Mouse (Mus musculus): ENCODE results near the gene N4bp2. TPM values are rescaled to one million over a fixed set of nuclear protein-coding genes. Genes with fewer than 3 reads are reported as not detected.
A peak's percentile ranks its signal among the peaks of the same experiment; 100 is the strongest.

N4bp2 gene
- total RNA-seq, 2 experiments from 2014 or later = 16.9 to 17.8 TPM

- DNase-seq (ENCODE audit: low spot score in 2 of 2) = no peak
Measured at GRCm38 (mm10) chr5:65826476-65826875, 63.2 kb downstream of the N4bp2 start.

- no peak for DNase-seq (ENCODE audit: low spot score in 2 of 2)
Measured at GRCm38 (mm10) chr5:65827102-65827501, 63.8 kb downstream of the N4bp2 start.

- no peak for DNase-seq (ENCODE audit: low spot score in 2 of 2)
Measured at GRCm38 (mm10) chr5:65828261-65828660, 64.9 kb downstream of the N4bp2 start.

DNA sequence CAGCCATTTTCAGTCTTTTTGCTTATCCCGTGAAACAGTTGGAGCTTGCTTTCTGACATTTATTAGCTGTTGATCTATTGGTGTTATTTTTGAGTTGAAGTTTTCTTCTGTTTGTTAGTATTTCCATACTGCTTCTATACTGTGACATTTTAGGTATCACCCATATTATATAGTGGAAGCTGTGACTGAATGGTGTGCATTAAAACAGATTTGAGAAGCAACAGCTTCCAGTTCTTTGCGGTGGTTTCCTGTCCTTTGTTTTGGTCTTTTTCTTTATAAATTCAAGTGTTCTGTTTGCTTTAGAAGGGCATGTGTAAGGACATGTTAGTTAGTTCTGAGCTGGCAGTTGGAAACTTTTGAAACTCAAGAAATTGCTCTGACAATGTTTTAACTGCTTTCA, 65.7 kb downstream of the N4bp2 start:
- no peak for DNase-seq (ENCODE audit: low spot score in 2 of 2)

DNA sequence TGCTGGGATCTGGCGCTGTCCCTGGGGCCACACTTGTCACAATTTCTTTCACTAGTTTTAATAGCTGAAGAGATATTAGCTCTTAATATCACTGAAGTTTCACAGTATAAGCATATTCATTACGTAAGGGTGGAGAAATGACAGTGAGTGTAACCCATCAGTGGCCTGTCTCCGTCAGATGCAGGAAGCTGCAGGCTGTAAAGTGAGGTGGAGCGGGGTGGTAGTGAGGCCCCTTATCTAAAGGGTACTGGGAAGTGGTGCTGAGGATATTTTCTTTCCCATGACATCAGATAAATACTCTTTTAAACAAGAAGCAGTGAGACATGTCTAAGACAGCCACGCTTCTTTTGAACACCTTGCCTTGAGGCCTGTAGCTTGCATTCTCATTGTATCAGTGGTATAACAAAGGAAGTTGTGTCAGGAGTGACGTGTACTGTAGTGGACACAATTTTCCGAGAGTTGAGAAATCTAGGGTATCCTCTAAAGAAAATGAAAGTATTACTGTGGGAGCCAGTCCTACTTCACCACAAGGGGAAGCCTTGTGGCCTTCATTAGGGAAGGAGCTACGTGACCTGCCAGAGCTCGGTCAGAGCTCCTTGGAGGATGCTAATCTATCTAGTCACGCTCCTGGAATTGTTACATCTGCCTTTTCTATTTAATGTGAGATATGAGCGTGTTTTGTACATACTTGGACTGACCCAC, 68.7 kb downstream of the N4bp2 start:
- DNase-seq (ENCODE audit: low spot score in 2 of 2) = no peak

DNA sequence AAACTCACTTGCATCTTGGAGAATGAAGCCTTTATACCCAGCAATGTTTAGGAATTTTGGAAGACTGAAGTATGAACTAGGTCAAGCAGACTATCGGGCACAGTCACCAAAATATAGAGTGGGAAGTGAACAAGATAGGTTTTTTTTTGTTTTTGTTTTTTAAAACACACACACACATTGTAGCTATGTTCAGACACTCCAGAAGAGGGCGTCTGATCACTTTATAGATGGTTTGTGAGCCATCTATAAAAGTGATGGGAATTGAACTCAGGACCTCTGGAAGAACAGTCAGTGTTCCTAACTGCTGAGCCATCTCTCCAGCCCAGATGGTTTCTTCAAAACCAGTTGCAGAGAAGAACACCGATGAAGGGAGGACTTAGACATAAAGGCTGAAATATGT, 69.8 kb downstream of the N4bp2 start:
- DNase-seq (ENCODE audit: low spot score in 2 of 2) = no peak

DNA sequence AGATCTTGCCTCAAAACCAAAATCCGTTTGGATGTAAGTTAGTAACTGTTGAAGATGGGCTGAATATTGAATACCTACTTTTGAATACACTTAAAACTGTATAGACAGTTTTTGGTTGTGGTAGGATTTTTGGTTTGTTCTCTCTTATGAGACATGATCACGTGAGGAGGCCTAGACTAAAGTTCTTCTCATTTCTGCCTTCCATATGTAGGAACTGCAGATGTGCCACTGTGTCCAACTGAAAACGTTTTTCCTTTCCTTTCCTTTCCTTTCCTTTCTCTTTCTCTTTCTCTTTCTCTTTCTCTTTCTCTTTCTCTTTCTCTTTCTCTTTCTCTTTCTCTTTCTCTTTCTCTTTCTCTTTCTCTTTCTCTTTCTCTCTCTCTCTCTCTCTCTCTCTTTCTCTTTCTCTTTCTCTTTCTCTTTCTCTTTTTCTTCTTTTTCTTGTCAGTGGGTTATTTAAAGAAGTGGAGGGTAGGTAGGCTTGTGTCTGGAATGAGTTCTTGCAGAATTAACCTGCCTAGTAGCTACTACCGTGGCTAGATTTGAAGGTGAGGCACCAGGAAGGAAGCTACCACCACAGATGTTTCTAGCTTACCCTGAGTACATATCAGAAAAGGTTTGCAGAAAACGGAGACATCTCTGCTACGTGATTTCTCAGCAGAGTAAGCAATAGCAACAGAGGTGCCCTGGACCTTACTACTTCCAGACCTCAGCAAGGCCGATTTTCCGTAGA, 70.6 kb downstream of the N4bp2 start:
- DNase-seq (ENCODE audit: low spot score in 2 of 2) = no peak

DNA sequence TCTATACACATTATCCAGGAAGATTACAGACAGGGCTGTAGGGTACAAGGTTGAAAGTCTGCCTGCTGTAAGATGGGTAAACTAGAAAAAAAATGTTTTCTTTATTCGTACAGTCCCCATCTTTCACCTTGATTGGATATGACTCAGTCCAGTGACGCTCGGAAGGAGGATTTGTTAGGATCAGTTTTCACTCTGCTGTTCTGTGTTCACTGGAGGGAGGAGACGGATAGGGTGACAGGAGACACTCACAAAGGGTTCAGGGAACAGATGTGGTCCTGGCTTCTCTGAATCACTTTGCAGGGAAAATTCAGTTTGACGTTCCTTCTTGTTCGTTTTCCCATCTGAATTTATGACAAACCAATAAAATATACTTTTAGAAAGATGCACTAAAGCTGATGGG, 74.7 kb downstream of the N4bp2 start:
- DNase-seq (ENCODE audit: low spot score in 2 of 2) = no peak

DNA sequence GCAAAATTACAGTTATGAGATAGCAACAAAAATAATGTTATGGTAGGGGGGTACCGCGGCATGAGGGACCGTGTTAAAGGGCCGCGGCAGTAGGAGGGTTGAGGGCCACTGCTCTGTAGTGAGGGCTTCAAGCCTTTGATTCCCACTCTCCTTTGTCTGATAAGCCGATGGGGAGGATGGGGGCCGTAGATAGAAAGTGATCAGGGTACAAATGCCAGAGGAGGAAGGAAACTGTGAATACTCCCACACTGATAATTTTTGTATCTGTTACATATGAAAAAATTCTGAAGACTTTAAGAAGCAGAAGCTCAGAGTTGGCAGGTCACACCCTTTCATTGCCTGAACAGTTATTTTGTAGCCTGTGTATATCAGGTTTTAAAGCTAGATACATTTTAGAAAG, 79.6 kb downstream of the N4bp2 start:
- DNase-seq (ENCODE audit: low spot score in 2 of 2) = no peak

- no peak for DNase-seq (ENCODE audit: low spot score in 2 of 2)
Measured at GRCm38 (mm10) chr5:65846534-65846933, 83.2 kb downstream of the N4bp2 start.

- no peak for DNase-seq (ENCODE audit: low spot score in 2 of 2)
Measured at GRCm38 (mm10) chr5:65846958-65847357, 83.6 kb downstream of the N4bp2 start.

GRCm38 (mm10) chr5:65847656-65848055, 84.3 kb downstream of the N4bp2 start:
- DNase-seq (ENCODE audit: low spot score in 2 of 2) = no peak

- no peak for DNase-seq (ENCODE audit: low spot score in 2 of 2)
Measured at GRCm38 (mm10) chr5:65850765-65851164, 87.4 kb downstream of the N4bp2 start.

DNA sequence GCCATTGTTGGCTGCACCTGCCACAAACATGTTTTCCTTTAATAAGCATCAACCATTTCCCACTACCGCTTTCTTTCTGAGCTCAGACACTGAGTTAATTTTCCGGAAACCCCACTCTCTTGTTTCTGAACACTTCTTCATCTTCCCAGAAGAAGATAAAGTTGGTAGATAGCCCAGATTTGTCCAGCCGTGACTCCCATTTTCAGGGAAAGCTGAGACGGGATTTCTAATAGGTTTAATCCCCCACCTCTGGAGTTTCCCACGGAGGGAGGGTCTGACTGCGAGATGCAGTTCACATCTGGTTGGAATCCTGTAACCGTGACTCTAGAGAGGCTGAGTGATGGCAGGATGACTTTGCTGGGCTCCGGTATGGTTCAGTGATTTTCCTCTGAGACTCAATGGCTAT, 91.5 kb downstream of the N4bp2 start:
- no peak for DNase-seq (ENCODE audit: low spot score in 2 of 2)

GRCm38 (mm10) chr5:65855571-65855970, 92.2 kb downstream of the N4bp2 start:
- no peak for DNase-seq (ENCODE audit: low spot score in 2 of 2)

DNA sequence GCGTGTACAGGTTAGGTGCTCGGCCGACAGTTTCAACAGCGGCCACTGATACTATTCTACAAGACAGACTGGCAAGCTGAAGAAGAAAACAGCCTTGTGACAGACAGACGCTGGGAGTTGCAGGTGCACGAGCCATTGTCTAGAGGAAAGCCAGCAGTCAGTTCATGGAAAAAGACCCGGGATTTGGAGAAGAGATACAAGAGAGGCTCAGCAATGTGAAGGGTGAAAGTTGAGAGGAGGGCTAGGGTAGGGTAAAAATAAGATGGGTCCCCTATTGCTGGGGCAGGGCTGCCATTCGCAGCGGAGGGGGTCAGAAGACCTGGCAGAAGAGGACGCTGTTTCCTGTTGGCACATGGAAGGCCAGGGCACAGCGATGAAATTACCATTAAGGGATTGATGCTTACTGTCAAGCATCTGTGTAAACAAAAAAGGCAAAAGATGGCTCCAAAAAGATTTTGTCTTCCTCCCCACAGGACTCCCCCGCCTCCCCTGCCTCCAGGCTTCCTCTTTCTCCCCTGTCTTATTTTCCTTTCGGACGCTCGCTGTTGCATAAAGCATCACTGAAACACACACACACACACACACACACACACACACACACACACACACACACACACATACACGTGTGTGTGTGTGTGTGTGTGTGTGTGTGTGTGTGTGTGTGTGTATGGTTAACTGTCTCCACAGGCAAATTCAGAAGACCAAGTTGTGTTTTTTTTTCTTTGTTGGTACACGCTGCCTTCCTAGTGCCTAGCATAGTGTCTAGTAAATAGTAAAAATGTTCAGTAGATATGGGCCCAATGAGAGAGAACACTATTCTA, 93.5 kb downstream of the N4bp2 start:
- no peak for DNase-seq (ENCODE audit: low spot score in 2 of 2)

GRCm38 (mm10) chr5:65857935-65858334, 94.6 kb downstream of the N4bp2 start:
- no peak for DNase-seq (ENCODE audit: low spot score in 2 of 2)

DNA sequence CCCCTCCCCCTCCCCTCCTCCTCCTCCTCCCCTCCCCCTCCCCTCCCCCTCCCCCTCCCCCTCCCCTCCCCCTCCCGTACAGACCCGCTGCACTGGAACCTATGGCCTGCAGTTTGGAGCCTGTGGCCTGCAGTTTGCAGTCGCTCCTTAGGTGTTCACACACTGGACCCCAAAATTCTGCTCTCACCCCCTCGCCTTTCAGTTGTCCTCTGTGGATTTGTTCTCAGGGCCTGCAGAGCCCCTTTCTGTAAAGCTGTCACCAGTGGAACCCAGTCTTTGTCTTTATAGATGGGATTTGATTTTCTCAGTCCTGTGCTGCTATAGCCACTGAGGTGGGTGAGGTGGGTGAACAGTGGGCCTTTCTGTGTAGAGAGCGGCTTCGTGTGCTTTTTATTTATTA, 95.0 kb downstream of the N4bp2 start:
- no peak for DNase-seq (ENCODE audit: low spot score in 2 of 2)

DNA sequence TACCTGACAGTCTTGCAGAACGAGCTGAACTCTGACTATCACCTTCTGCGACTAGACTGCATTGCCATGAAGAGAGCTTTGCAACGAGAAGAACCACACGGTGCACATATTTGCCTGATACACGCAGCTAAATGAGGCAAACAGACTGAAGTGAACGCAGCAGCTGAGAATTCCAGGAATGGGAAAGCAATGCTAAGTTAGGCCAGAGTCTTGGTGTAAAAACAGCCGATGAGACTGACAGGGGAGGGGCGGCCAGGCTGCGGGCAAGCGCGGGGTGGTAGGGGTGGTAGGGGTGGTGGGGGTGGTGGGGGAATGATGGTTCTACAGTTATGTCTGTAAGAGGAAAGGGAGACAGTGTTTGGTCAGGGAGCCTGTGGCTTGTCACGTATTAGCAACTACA, 95.6 kb downstream of the N4bp2 start:
- DNase-seq (ENCODE audit: low spot score in 2 of 2) = no peak

GRCm38 (mm10) chr5:65859396-65859795, 96.1 kb downstream of the N4bp2 start:
- DNase-seq (ENCODE audit: low spot score in 2 of 2) = no peak

DNA sequence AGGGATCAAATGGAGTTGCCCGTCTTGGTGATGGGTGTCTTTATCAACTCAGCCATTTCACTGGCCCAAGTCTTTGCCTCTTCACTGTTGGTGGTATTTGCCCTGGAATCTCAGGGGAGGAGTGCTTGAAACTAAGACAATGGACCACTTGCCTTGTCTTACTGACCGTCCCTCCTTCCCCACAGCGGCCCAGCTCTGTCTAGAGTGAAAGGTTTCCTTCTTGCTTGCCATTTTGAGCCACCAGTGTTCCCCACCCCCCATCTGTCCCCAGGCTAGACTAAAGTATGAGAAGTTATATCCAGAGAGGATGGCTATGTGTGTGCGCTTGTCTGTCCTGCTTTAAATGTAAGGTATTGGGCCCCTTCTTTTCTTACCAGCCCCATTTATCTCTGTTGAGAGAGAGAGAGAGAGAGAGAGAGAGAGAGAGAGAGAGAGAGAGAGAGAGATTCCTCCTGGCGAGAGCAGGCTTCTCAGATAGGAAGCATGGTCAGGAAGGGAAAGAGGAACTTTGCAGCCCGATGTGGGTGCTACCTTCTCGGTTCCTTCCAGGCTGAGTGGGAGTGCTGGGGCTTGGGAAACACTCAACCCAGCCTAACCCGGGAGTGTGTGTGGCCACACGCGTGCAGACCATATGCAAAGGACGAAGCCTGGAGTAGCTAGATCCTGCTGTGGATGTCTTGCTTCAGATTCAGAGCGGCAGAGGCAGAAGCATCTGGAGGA, 97.1 kb downstream of the N4bp2 start:
- peak in 1 of 2 experiments; percentile 4 for DNase-seq (ENCODE audit: low spot score in 2 of 2)
